ENCODE assay signal across 29 mouse cellular contexts in genomic region chr5:105526107-105526645, GRCm38 (mm10). TPM values are rescaled to one million over a fixed set of nuclear protein-coding genes. Genes with fewer than 3 reads are reported as not detected.
DNase-seq lines count a peak whose midpoint lies in the region; ATAC-seq and TF ChIP-seq lines count a peak whose summit lies in the region.
"Had no signal": no experiment of that assay in that cellular context is flagged by ENCODE, and none has a peak within 500 bp of the region (broad histone marks: within the 10 kb centered on the region; RNA-seq: fewer than 3 reads in every experiment).

No protein-coding gene starts in this region.

- H3K27ac ChIP-seq in heart, embryonic 12.5 days (ENCODE audit: poor library complexity, severe bottlenecking), result peak overlapping the region; percentile 73; the same call in 1 of the 2 replicates
- peak overlapping the region; percentile 86 for H3K27ac ChIP-seq in liver, embryonic 12.5 days
- no peak overlapping the region for H3K27ac ChIP-seq in liver, postnatal 0 days (ENCODE audit: low read depth)
- H3K27ac ChIP-seq: forebrain, embryonic 13.5 days; hindbrain, embryonic 15.5 days; layer of hippocampus, adult 2 months; neural tube, embryonic 12.5 days; stomach, postnatal 0 days had no signal

- no peak overlapping the region for H3K4me3 ChIP-seq in heart, embryonic 12.5 days
- H3K4me3 ChIP-seq in liver, embryonic 12.5 days, result no peak overlapping the region
- H3K4me3 ChIP-seq in liver, postnatal 0 days (ENCODE audit: low read depth, low read length), result no peak overlapping the region
- H3K4me3 ChIP-seq: forebrain, embryonic 13.5 days; heart, embryonic 15.5 days; hindbrain, embryonic 15.5 days; layer of hippocampus, adult 2 months; myocyte; neural tube, embryonic 12.5 days had no signal

- no peaks in the 10 kb centered on the region for H3K27me3 ChIP-seq in heart, embryonic 12.5 days (replicated peaks)
- no peaks in the 10 kb centered on the region for H3K27me3 ChIP-seq in liver, embryonic 12.5 days (replicated peaks)
- H3K27me3 ChIP-seq in liver, postnatal 0 days (ENCODE audit: insufficient read depth, low read length), result no peaks in the 10 kb centered on the region
- H3K27me3 ChIP-seq: forebrain, embryonic 13.5 days; heart, embryonic 15.5 days; hindbrain, embryonic 15.5 days; neural tube, embryonic 12.5 days; Patski had no signal

- WGBS in heart, embryonic 12.5 days, result 73% methylated on average over 4 of the region's 4 CpGs
- WGBS in liver, embryonic 12.5 days (ENCODE audit: insufficient replicate concordance), result 24% methylated on average over 4 of the region's 4 CpGs
- WGBS in liver, postnatal 0 days (ENCODE audit: insufficient replicate concordance), result 58% methylated on average over 4 of the region's 4 CpGs

- H3K4me2 ChIP-seq in heart, embryonic 12.5 days, result no peak overlapping the region
- H3K4me2 ChIP-seq in liver, embryonic 12.5 days, result peak overlapping the region; percentile 53; the same call in 1 of the 2 replicates
- no peak overlapping the region for H3K4me2 ChIP-seq in liver, postnatal 0 days (ENCODE audit: low read depth, low read length)
- H3K4me2 ChIP-seq: forebrain, embryonic 13.5 days; heart, embryonic 15.5 days; hindbrain, embryonic 15.5 days; lung, embryonic 14.5 days; midbrain, embryonic 11.5 days; neural tube, embryonic 12.5 days had no signal

- H3K36me3 ChIP-seq in heart, embryonic 12.5 days, result 0 out of 2 replicates have a peak, but pooled peaks cover 5% of the 10 kb centered on the region
- H3K36me3 ChIP-seq in liver, embryonic 12.5 days, result peaks cover 42% of the 10 kb centered on the region
- H3K36me3 ChIP-seq in liver, postnatal 0 days (replicated peaks; ENCODE audit: insufficient read depth, low read length), result peaks cover 8% of the 10 kb centered on the region; the same call in 1 of the 2 replicates
- H3K36me3 ChIP-seq: heart, embryonic 15.5 days had no signal

- H3K4me1 ChIP-seq in heart, embryonic 12.5 days (replicated peaks), result peaks cover 83% of the 10 kb centered on the region
- H3K4me1 ChIP-seq in liver, embryonic 12.5 days, result peaks cover 90% of the 10 kb centered on the region
- H3K4me1 ChIP-seq in liver, postnatal 0 days (ENCODE audit: insufficient read depth), result peaks cover 17% of the 10 kb centered on the region
- H3K4me1 ChIP-seq: neural tube, embryonic 12.5 days had no signal

- DNase-seq in heart, postnatal 10 days, result no peak
- peak; percentile 47 for DNase-seq in MEL-GATA-1-ER (ENCODE audit: extremely low read depth, low read depth)
- no peak for DNase-seq in liver, postnatal 0 days
- DNase-seq in urinary bladder, postnatal 36 days (ENCODE audit: low spot score in 2 of 2), result no peak
- no peak for DNase-seq in left cerebral cortex, postnatal 4 days
- DNase-seq in adrenal gland, adult 8-10 months, result no peak
- DNase-seq: adrenal gland, postnatal 14 days; cerebellum, adult 2 months; cerebellum, postnatal 25 days; gastrocnemius, postnatal 25 days; kidney, adult 11 months; lung, embryonic 14.5 days; lung, postnatal 14 days; right cerebral cortex, adult 18-20 months; spleen, adult 18-20 months; thymus, adult 18-20 months; thymus, postnatal 25 days had no signal

- no peaks in the 10 kb centered on the region for H3K9me3 ChIP-seq in heart, embryonic 12.5 days (replicated peaks)
- no peaks in the 10 kb centered on the region for H3K9me3 ChIP-seq in liver, embryonic 12.5 days (replicated peaks)
- H3K9me3 ChIP-seq in liver, postnatal 0 days (ENCODE audit: low read length), result no peaks in the 10 kb centered on the region
- H3K9me3 ChIP-seq: forebrain, embryonic 13.5 days; heart, embryonic 15.5 days; hindbrain, embryonic 15.5 days; neural tube, embryonic 12.5 days had no signal

- no peak overlapping the region for H3K9ac ChIP-seq in heart, embryonic 12.5 days
- H3K9ac ChIP-seq in liver, embryonic 12.5 days, result no peak overlapping the region
- no peak overlapping the region for H3K9ac ChIP-seq in liver, postnatal 0 days (replicated peaks)
- H3K9ac ChIP-seq: forebrain, embryonic 13.5 days; heart, embryonic 15.5 days; hindbrain, embryonic 15.5 days; lung, embryonic 14.5 days; neural tube, embryonic 12.5 days had no signal

- TF ChIP-seq CTCF in liver, postnatal 0 days (IDR thresholded peaks at IDR 0.05; ENCODE audit: low read depth), result no peak

- no peak for ATAC-seq in heart, embryonic 12.5 days (ENCODE audit: insufficient number of reproducible peaks, low FRiP score)
- peak; percentile 26; the same call in 1 of the 2 replicates for ATAC-seq in liver, embryonic 12.5 days
- no peak for ATAC-seq in liver, postnatal 0 days
- ATAC-seq: forebrain, embryonic 13.5 days; inflammation-experienced regulatory T-cells, adult 6 months; Patski had no signal

- TF ChIP-seq EP300 in liver, postnatal 0 days (IDR thresholded peaks at IDR 0.05; ENCODE audit: low read depth), result peak; percentile 85

- intact Hi-C loops in heart, postnatal 10 days (cut with DNase I), result no loop called here
- intact Hi-C loops in left cerebral cortex, postnatal 4 days (cut with DNase I), result no loop called here

RNA-seq across cellular contexts. Expression of gene Lrrc8c, which starts 7.0 kb away (rescaled TPM):
- polyA plus RNA-seq in heart, embryonic 12.5 days (2016; fragmentation: Nextera tagmentation; extraction: Ambion mirVana), result 27.1 and 35.1 TPM in 2 replicates
- total RNA-seq in heart, postnatal 10 days (2021), result 10 to 100 TPM; 55.5 to 58.8 TPM
- 23.0 and 23.9 TPM in 2 replicates for polyA plus RNA-seq in liver, embryonic 12.5 days (2016; fragmentation: Nextera tagmentation; extraction: Ambion mirVana)
- 8.3 and 9.8 TPM in 2 replicates for polyA plus RNA-seq in liver, postnatal 0 days (2015; fragmentation: Nextera tagmentation; extraction: Ambion mirVana)
- 10 to 100 TPM; 24.3 to 27.2 TPM for total RNA-seq in left cerebral cortex, postnatal 4 days (2021)
- total RNA-seq in adrenal gland, adult 8-10 months (2022), result 10 to 100 TPM; 16.8 to 28.0 (median 24.5) TPM
